Mouse (Mus musculus) midbrain, embryonic 16.5 days (tissue): ENCODE measurements around the gene Arid3a. TPM values are rescaled to one million over a fixed set of nuclear protein-coding genes. Genes with fewer than 3 reads are reported as not detected.
A peak's percentile ranks its signal among the peaks of the same experiment; 100 is the strongest.
"Not testable (repeated sequence)": the region's sequence is repeated elsewhere in the genome, so short reads cannot be mapped to it uniquely, and the experiment has no call there.

Source experiments
- ATAC-seq: fragments of 200-750 bp; cut with Nextera tagmentation; 2 replicates; pipeline ENCODE4 v1.8.0; 2017; ENCODE audit warnings: moderate TSS enrichment
- H3K27ac ChIP-seq: fragments of 300-500 bp; sonication (generic); 2 replicates; pipeline ENCODE4 v1.5.1; 2014; ENCODE audit warnings: mild to moderate bottlenecking, low read length, mixed read lengths
- H3K27me3 ChIP-seq: fragments of 300-500 bp; sonication (generic); 2 replicates; pipeline ENCODE4 v1.6.1; 2014; ENCODE audit warnings: low read depth, low read length, mixed read lengths; ENCODE audit not compliant: control insufficient read depth, insufficient read depth
- H3K36me3 ChIP-seq: fragments of 300-500 bp; sonication (generic); 2 replicates; pipeline ENCODE4 v1.6.1; 2014; ENCODE audit warnings: mild to moderate bottlenecking, low read length, moderate library complexity, mixed read lengths; ENCODE audit not compliant: control insufficient read depth, insufficient read depth
- H3K4me1 ChIP-seq: fragments of 300-500 bp; sonication (generic); 2 replicates; pipeline ENCODE4 v1.6.1; 2014; ENCODE audit warnings: mild to moderate bottlenecking, low read length, mixed read lengths; ENCODE audit not compliant: control insufficient read depth, insufficient read depth
- H3K4me2 ChIP-seq: fragments of 300-500 bp; sonication (generic); 2 replicates; pipeline ENCODE4 v1.6.1; 2014; ENCODE audit warnings: mild to moderate bottlenecking, low read length, mixed read lengths
- H3K4me3 ChIP-seq: fragments of 300-500 bp; sonication (generic); 2 replicates; pipeline ENCODE4 v1.5.1; 2014; ENCODE audit warnings: low read depth, mild to moderate bottlenecking, low read length, moderate library complexity, mixed read lengths
- H3K9ac ChIP-seq: fragments of 300-500 bp; sonication (generic); 2 replicates; pipeline ENCODE4 v1.6.1; 2014; ENCODE audit warnings: low read depth, low read length, mixed read lengths
- H3K9me3 ChIP-seq: fragments of 300-500 bp; sonication (generic); replicated peaks from 2 replicates; pipeline ENCODE4 v1.6.1; 2014; ENCODE audit warnings: mild to moderate bottlenecking, low read length, mixed read lengths; ENCODE audit not compliant: control insufficient read depth, poor library complexity, severe bottlenecking
- WGBS: fragments of 180-500 bp; shearing (Covaris S2); extraction: QIAGEN DNeasy Blood & Tissue Kit; methylation state at CpG from one replicate; pipeline ENCODE4 v1.1.7; 2014; 5-methylcytosine and 5-hydroxymethylcytosine counted together
- polyA plus RNA-seq: library from polyadenylated mRNA; unstranded; fragments of >200 nt; fragmentation: Nextera tagmentation; extraction: Ambion mirVana; gene quantifications from 2 replicates; pipeline ENCODE4 v1.2.1, GENCODE M21; 2015

The Arid3a gene
- polyA plus RNA-seq, 1 experiment from 2014 or later = 2.2 TPM

GRCm38 (mm10) chr10:79947502-79947901 is 20.7 kb downstream of the Arid3a start:
- Histone ChIP-seq H3K36me3 (peaks cover 14% of the 10 kb centered on the region), H3K27me3 (no peaks in the 10 kb centered on the region), H3K4me1 (peaks cover 3% of the 10 kb centered on the region; the same call in 1 of the 2 replicates), H3K4me2 (no peak overlapping the region), H3K27ac (no peak overlapping the region), H3K4me3 (no peak overlapping the region), H3K9ac (no peak overlapping the region), H3K9me3 (no peaks in the 10 kb centered on the region)
- 77% methylated on average over 6 of the region's 6 CpGs for WGBS
- no peak for ATAC-seq

- Histone ChIP-seq H3K27ac (no peak overlapping the region), H3K9ac (no peak overlapping the region), H3K9me3 (no peaks in the 10 kb centered on the region), H3K27me3 (no peaks in the 10 kb centered on the region), H3K4me1 (peaks cover 3% of the 10 kb centered on the region; the same call in 1 of the 2 replicates), H3K36me3 (peaks cover 14% of the 10 kb centered on the region), H3K4me3 (no peak overlapping the region), H3K4me2 (no peak overlapping the region)
- WGBS = 91% methylated on average over 4 of the region's 4 CpGs
- no peak for ATAC-seq
Measured at GRCm38 (mm10) chr10:79949873-79950272, 23.0 kb downstream of the Arid3a start.

- Histone ChIP-seq H3K4me2 (no peak overlapping the region), H3K27ac (no peak overlapping the region), H3K4me1 (no peaks in the 10 kb centered on the region), H3K27me3 (no peaks in the 10 kb centered on the region), H3K36me3 (peaks cover 14% of the 10 kb centered on the region), H3K4me3 (no peak overlapping the region), H3K9me3 (no peaks in the 10 kb centered on the region), H3K9ac (no peak overlapping the region)
- 81% methylated on average over 17 of the region's 18 CpGs for WGBS
- ATAC-seq = no peak
Measured at GRCm38 (mm10) chr10:79950661-79951060, 23.8 kb downstream of the Arid3a start.

- ATAC-seq = no peak
- peaks cover 14% of the 10 kb centered on the region for H3K36me3 ChIP-seq
- H3K4me3 ChIP-seq = no peak overlapping the region
- no peak overlapping the region for H3K9ac ChIP-seq
- no peaks in the 10 kb centered on the region for H3K4me1 ChIP-seq
- no peak overlapping the region for H3K27ac ChIP-seq
- no peaks in the 10 kb centered on the region for H3K27me3 ChIP-seq
- WGBS = 87% methylated on average over 6 of the region's 6 CpGs
- no peak overlapping the region for H3K4me2 ChIP-seq
- no peaks in the 10 kb centered on the region for H3K9me3 ChIP-seq
Measured at GRCm38 (mm10) chr10:79953946-79954345, 27.1 kb downstream of the Arid3a start.

- WGBS = 85% methylated on average over 9 of the region's 9 CpGs
- H3K36me3 ChIP-seq = peaks cover 5% of the 10 kb centered on the region
- H3K9ac ChIP-seq = no peak overlapping the region
- no peaks in the 10 kb centered on the region for H3K9me3 ChIP-seq
- no peak overlapping the region for H3K27ac ChIP-seq
- no peaks in the 10 kb centered on the region for H3K27me3 ChIP-seq
- no peak for ATAC-seq
- no peak overlapping the region for H3K4me2 ChIP-seq
- H3K4me1 ChIP-seq = peaks cover 2% of the 10 kb centered on the region
- H3K4me3 ChIP-seq = no peak overlapping the region
Measured at GRCm38 (mm10) chr10:79955691-79956090, 28.8 kb downstream of the Arid3a start.

DNA sequence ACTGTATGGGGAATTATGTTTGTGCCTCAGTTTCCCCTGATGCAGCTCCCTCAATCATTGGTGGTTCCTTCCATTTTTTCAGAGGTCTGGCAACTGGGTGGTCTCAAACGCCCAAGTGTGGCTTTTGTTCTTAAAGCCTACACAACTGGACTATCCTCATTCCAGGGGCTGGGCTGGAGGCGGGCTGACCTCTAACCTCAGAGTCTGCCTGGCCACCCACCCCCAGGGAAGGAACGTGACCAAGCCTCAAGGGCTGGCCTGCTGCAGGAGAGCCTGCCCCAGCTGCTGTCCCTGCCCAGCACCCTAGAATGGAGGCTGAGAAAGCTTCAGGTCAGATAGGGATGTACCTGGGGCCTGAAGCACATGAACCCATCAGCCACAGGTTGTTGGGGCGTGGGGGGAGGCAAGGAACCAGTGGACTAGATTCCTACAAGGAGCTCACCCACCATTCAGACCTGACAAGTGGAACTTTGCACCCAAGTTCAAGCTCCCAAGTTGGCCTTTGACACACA is 29.9 kb downstream of the Arid3a start:
- WGBS = 19% methylated on average over 4 of the region's 4 CpGs
- H3K4me2 ChIP-seq = no peak overlapping the region
- no peak overlapping the region for H3K4me3 ChIP-seq
- no peaks in the 10 kb centered on the region for H3K27me3 ChIP-seq
- H3K9ac ChIP-seq = no peak overlapping the region
- ATAC-seq = no peak
- H3K36me3 ChIP-seq = peaks cover under 1% of the 10 kb centered on the region
- H3K27ac ChIP-seq = no peak overlapping the region
- H3K9me3 ChIP-seq = no peaks in the 10 kb centered on the region
- H3K4me1 ChIP-seq = peaks cover 7% of the 10 kb centered on the region

DNA sequence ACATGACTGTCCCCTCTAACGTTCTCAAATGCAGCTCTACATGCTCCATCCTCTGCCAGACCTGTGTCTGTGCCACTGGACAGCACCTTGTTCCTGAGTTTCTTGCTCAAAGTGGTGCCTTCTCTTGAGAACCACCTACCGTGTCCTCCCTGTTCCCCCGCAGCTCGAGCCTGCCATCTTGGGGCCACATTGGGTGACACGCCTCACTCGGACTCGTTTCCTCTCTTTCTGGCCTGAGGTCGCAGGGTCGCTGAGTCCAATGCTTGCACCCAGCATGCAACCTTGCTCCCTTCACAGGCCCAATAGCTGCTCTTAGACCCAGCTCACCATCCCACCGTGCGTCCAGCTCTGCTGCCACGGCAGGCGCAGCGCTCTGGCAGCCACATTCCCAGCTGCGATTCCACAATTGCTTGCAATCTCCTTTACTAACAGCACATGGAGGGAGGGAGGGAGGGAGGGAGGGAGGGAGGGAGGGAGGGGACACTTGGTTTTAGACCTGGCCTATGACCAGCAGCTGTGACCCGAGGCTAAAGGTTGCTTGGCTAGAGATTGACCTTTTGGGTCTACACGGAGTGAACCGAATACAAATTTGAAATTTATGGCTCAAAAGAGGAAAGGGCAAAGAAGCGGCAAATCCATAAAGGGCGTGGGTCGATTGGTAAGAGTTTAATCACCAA is 31.4 kb downstream of the Arid3a start:
- peaks cover 7% of the 10 kb centered on the region for H3K4me1 ChIP-seq
- H3K4me2 ChIP-seq = no peak overlapping the region
- no peak overlapping the region for H3K27ac ChIP-seq
- H3K36me3 ChIP-seq = peaks cover 2% of the 10 kb centered on the region; the same call in 1 of the 2 replicates
- no peaks in the 10 kb centered on the region for H3K27me3 ChIP-seq
- no peak overlapping the region for H3K4me3 ChIP-seq
- no peak for ATAC-seq
- no peak overlapping the region for H3K9ac ChIP-seq
- WGBS = 12% methylated on average over 21 of the region's 21 CpGs
- H3K9me3 ChIP-seq = no peaks in the 10 kb centered on the region

- ATAC-seq, H3K9me3 ChIP-seq, H3K9ac ChIP-seq, H3K36me3 ChIP-seq, H3K27ac ChIP-seq, H3K27me3 ChIP-seq, H3K4me1 ChIP-seq: not testable (repeated sequence)
- Histone ChIP-seq H3K4me2 (0 out of 2 replicates have a peak overlapping the region, but pooled peaks have one; percentile 4), H3K4me3 (peak overlapping the region; percentile 81; the same call in 1 of the 2 replicates)
- 31% methylated on average over 10 of the region's 10 CpGs for WGBS
Measured at GRCm38 (mm10) chr10:79959412-79959811, 32.6 kb downstream of the Arid3a start.

DNA sequence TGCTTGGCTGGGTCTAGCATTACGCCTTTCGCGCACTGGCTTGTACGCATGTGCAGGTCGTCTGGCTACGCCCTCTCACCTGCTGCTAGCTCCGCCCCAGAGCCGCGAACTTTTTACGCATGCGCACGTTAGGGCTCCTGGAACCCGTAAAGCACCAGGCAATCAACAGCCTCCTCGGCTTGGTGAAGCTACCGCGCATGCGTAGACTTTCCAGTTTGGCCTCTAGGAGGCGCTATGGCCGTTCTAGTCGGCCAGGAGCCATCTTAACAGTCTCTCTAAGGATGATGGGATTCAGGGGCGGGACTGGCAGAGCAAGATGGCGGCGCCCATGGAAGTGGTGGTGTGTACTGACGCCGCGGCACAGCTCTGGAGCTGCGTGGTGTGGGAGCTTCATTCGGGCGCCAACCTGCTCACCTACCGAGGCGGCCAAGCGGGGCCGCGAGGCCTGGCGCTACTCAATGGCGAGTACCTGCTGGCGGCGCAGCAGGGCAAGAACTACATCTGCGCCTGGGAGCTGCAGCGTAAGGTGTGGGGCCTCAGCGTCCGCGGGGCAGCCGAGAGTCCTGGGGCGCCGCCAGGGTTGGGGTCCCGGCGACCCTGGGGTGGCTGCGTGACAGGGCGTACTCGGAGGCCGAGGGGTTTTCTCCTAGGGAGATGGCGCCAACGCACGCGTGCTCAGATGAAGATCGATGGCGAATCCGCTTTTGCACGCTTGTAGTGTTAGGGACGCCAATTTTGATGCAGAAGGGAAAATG is 33.2 kb downstream of the Arid3a start, which contains the start of gene Wdr18:
Gene Wdr18, plus strand, starts transcription at position 306 of the 755 bp plus-strand sequence.
- peak; percentile 97 for ATAC-seq
- H3K27ac ChIP-seq = peak within 1 kb of the TSS; percentile 75
- H3K9ac ChIP-seq = peak within 1 kb of the TSS; percentile 78
- H3K4me3 ChIP-seq = peak within 1 kb of the TSS; percentile 81
- no peaks in the 10 kb centered on the region for H3K27me3 ChIP-seq
- peaks cover 7% of the 10 kb centered on the region for H3K4me1 ChIP-seq
- H3K4me2 ChIP-seq = peak within 1 kb of the TSS; percentile 64
- WGBS = under 1% methylated on average over 61 of the region's 61 CpGs
- H3K9me3 ChIP-seq = no peaks in the 10 kb centered on the region
- peaks cover 6% of the 10 kb centered on the region; the same call in 1 of the 2 replicates for H3K36me3 ChIP-seq
